Mouse (Mus musculus) ES-CJ7 (cell line): ENCODE data around the gene Anln.
A peak's percentile ranks its signal among the peaks of the same experiment; 100 is the strongest.

Source experiments
- DNase-seq: peaks from one replicate; pipeline ENCODE4 v3.0.0; 2011; ENCODE audit warnings: low read depth, low spot score

Anln gene

GRCm38 (mm10) chr9:22402001-22402400 lies 13.0 kb upstream of the Anln start:
- DNase-seq, result peak; percentile 60

GRCm38 (mm10) chr9:22399021-22399420 lies 10.0 kb upstream of the Anln start:
- no peak for DNase-seq

- DNase-seq, result no peak
These were observed 5.7 kb upstream of the Anln start for GRCm38 (mm10) chr9:22394725-22395124.

GRCm38 (mm10) chr9:22390390-22390789 lies 1.4 kb upstream of the Anln start:
- peak; percentile 67 for DNase-seq

- DNase-seq, result no peak
These were observed 803 bp upstream of the Anln start for GRCm38 (mm10) chr9:22389736-22390245.

- peak; percentile 75 for DNase-seq
These were observed 497 bp downstream of the Anln start for GRCm38 (mm10) chr9:22388401-22388980.

- DNase-seq, result no peak
These were observed 1.1 kb downstream of the Anln start for GRCm38 (mm10) chr9:22387901-22388300.

GRCm38 (mm10) chr9:22385890-22386289 lies 3.1 kb downstream of the Anln start:
- no peak for DNase-seq

GRCm38 (mm10) chr9:22376086-22376485 lies 12.9 kb downstream of the Anln start:
- no peak for DNase-seq

GRCm38 (mm10) chr9:22372760-22373159 lies 16.2 kb downstream of the Anln start:
- peak; percentile 77 for DNase-seq

- no peak for DNase-seq
These were observed 21.0 kb downstream of the Anln start for GRCm38 (mm10) chr9:22368030-22368429.

- no peak for DNase-seq
These were observed 22.4 kb downstream of the Anln start for GRCm38 (mm10) chr9:22366621-22367020.

- DNase-seq, result no peak
These were observed 22.8 kb downstream of the Anln start for GRCm38 (mm10) chr9:22366221-22366620.

GRCm38 (mm10) chr9:22360916-22361315 lies 28.1 kb downstream of the Anln start:
- no peak for DNase-seq

GRCm38 (mm10) chr9:22355919-22356318 lies 33.1 kb downstream of the Anln start:
- DNase-seq, result no peak

GRCm38 (mm10) chr9:22353901-22354300 lies 35.1 kb downstream of the Anln start:
- peak; percentile 61 for DNase-seq

GRCm38 (mm10) chr9:22353465-22353864 lies 35.5 kb downstream of the Anln start:
- peak; percentile 38 for DNase-seq

GRCm38 (mm10) chr9:22340331-22340730 lies 48.7 kb downstream of the Anln start:
- DNase-seq, result no peak

- no peak for DNase-seq
These were observed 51.8 kb downstream of the Anln start for GRCm38 (mm10) chr9:22337217-22337616.

- DNase-seq, result peak; percentile 92
These were observed 61.3 kb downstream of the Anln start for GRCm38 (mm10) chr9:22327475-22328387.

- DNase-seq, result no peak
These were observed 61.9 kb downstream of the Anln start for GRCm38 (mm10) chr9:22327099-22327474.

GRCm38 (mm10) chr9:22324579-22324978 lies 64.4 kb downstream of the Anln start:
- no peak for DNase-seq
